Mouse (Mus musculus): Measurements from ENCODE around the gene Rspry1.

Gene Rspry1

GRCm38 (mm10) chr8:94601607-94602385 lies at the start of gene Rspry1, which contains the start of gene Fam192a:
Gene Rspry1 (plus strand): TSS chr8:94601937.
Gene Fam192a (minus strand): TSS chr8:94601997.
- DNase-seq (ENCODE audit: low read depth in 2 of 2, low spot score in 2 of 2) = peak; percentile 100

- no peak for DNase-seq (ENCODE audit: low read depth in 2 of 2, low spot score in 2 of 2)
Observed at GRCm38 (mm10) chr8:94552696-94553095, 49.0 kb upstream of the Rspry1 start.

GRCm38 (mm10) chr8:94557281-94557680 lies 44.5 kb upstream of the Rspry1 start:
- DNase-seq (ENCODE audit: low read depth in 2 of 2, low spot score in 2 of 2) = no peak

- no peak for DNase-seq (ENCODE audit: low read depth in 2 of 2, low spot score in 2 of 2)
Observed at GRCm38 (mm10) chr8:94561256-94561655, 40.5 kb upstream of the Rspry1 start.

- no peak for DNase-seq (ENCODE audit: low read depth in 2 of 2, low spot score in 2 of 2)
Observed at GRCm38 (mm10) chr8:94564421-94564820, 37.3 kb upstream of the Rspry1 start.

GRCm38 (mm10) chr8:94566033-94566432 lies 35.7 kb upstream of the Rspry1 start:
- DNase-seq (ENCODE audit: low read depth in 2 of 2, low spot score in 2 of 2) = no peak

- DNase-seq (ENCODE audit: low read depth in 2 of 2, low spot score in 2 of 2) = no peak
Observed at GRCm38 (mm10) chr8:94566446-94567158, 35.1 kb upstream of the Rspry1 start.

GRCm38 (mm10) chr8:94567159-94567849 lies 34.4 kb upstream of the Rspry1 start:
- DNase-seq (ENCODE audit: low read depth in 2 of 2, low spot score in 2 of 2) = no peak

GRCm38 (mm10) chr8:94568098-94568497 lies 33.6 kb upstream of the Rspry1 start:
- DNase-seq (ENCODE audit: low read depth in 2 of 2, low spot score in 2 of 2) = no peak

GRCm38 (mm10) chr8:94569419-94569818 lies 32.3 kb upstream of the Rspry1 start:
- DNase-seq (ENCODE audit: low read depth in 2 of 2, low spot score in 2 of 2) = no peak

GRCm38 (mm10) chr8:94571896-94572295 lies 29.8 kb upstream of the Rspry1 start:
- DNase-seq (ENCODE audit: low read depth in 2 of 2, low spot score in 2 of 2) = no peak

- DNase-seq (ENCODE audit: low read depth in 2 of 2, low spot score in 2 of 2) = no peak
Observed at GRCm38 (mm10) chr8:94574159-94574907, 27.4 kb upstream of the Rspry1 start.

GRCm38 (mm10) chr8:94575148-94575547 lies 26.6 kb upstream of the Rspry1 start:
- DNase-seq (ENCODE audit: low read depth in 2 of 2, low spot score in 2 of 2) = no peak

GRCm38 (mm10) chr8:94581820-94582483 lies 19.8 kb upstream of the Rspry1 start:
- DNase-seq (ENCODE audit: low read depth in 2 of 2, low spot score in 2 of 2) = no peak

- no peak for DNase-seq (ENCODE audit: low read depth in 2 of 2, low spot score in 2 of 2)
Observed at GRCm38 (mm10) chr8:94582569-94582968, 19.2 kb upstream of the Rspry1 start.

- DNase-seq (ENCODE audit: low read depth in 2 of 2, low spot score in 2 of 2) = no peak
Observed at GRCm38 (mm10) chr8:94584238-94584817, 17.4 kb upstream of the Rspry1 start.

GRCm38 (mm10) chr8:94591691-94592090 lies 10.0 kb upstream of the Rspry1 start:
- DNase-seq (ENCODE audit: low read depth in 2 of 2, low spot score in 2 of 2) = no peak

- no peak for DNase-seq (ENCODE audit: low read depth in 2 of 2, low spot score in 2 of 2)
Observed at GRCm38 (mm10) chr8:94594211-94594610, 7.5 kb upstream of the Rspry1 start.

GRCm38 (mm10) chr8:94600478-94600877 lies 1.3 kb upstream of the Rspry1 start:
- DNase-seq (ENCODE audit: low read depth in 2 of 2, low spot score in 2 of 2) = no peak

- peak in 1 of 2 experiments; percentile 33 for DNase-seq (ENCODE audit: low read depth in 2 of 2, low spot score in 2 of 2)
Observed at GRCm38 (mm10) chr8:94601034-94601606, 617 bp upstream of the Rspry1 start.

Measured in CD8-positive naive resting alpha-beta T cell, adult 2 months (primary cell).